Mouse (Mus musculus) liver, embryonic 14.5 days (tissue): ENCODE data around the gene Strn4. TPM values are rescaled to one million over a fixed set of nuclear protein-coding genes. Genes with fewer than 3 reads are reported as not detected.

Experiments used
- ATAC-seq: fragments of 200-750 bp; cut with Nextera tagmentation; 2 replicates; pipeline ENCODE4 v1.8.0; 2017; ENCODE audit warnings: moderate number of reproducible peaks, mild to moderate bottlenecking, moderate library complexity; ENCODE audit not compliant: insufficient read depth
- DNase-seq, 3 experiments: peaks; one replicate each; pipeline ENCODE4 v3.0.0-alpha.2; 2012 to 2013; ENCODE audit warnings: low read depth in 3 of 3, low spot score in 3 of 3
- H3K27ac ChIP-seq: fragments of 300-500 bp; sonication (generic); 2 replicates; pipeline ENCODE4 v1.5.1; 2014; ENCODE audit warnings: moderate library complexity, mild to moderate bottlenecking, control low read depth, inconsistent platforms
- H3K27me3 ChIP-seq: fragments of 300-500 bp; sonication (generic); 2 replicates; pipeline ENCODE4 v1.6.1; 2014; ENCODE audit warnings: mild to moderate bottlenecking, low read length, moderate library complexity; ENCODE audit not compliant: control insufficient read depth, insufficient read depth
- H3K36me3 ChIP-seq: fragments of 300-500 bp; sonication (generic); replicated peaks from 2 replicates; pipeline ENCODE4 v1.6.1; 2014; ENCODE audit warnings: low read depth; ENCODE audit not compliant: control insufficient read depth, insufficient read depth
- H3K4me1 ChIP-seq, 2 experiments: fragments of 200-500 bp in 1 of 2; fragments of 300-500 bp in 1 of 2; sonication (generic) in 1 of 2; replicated peaks; 2 replicates each; pipeline ENCODE4 v1.6.1; 2012 to 2014; ENCODE audit warnings: antibody characterized with exemption in 1 of 2, inconsistent platforms in 1 of 2, low read length in 1 of 2; ENCODE audit not compliant: control insufficient read depth in 2 of 2, insufficient read depth in 2 of 2
- H3K4me2 ChIP-seq: fragments of 300-500 bp; sonication (generic); 2 replicates; pipeline ENCODE4 v1.6.1; 2014; ENCODE audit warnings: low read depth, mild to moderate bottlenecking, control low read depth, moderate library complexity
- H3K4me3 ChIP-seq, 2 experiments: fragments of 200-500 bp in 1 of 2; fragments of 300-500 bp in 1 of 2; sonication (generic) in 1 of 2; 2 replicates each; pipeline ENCODE4 v1.5.1; 2012 to 2014; ENCODE audit warnings: low read depth in 2 of 2, low read length in 2 of 2, mild to moderate bottlenecking in 2 of 2, control low read depth in 1 of 2, inconsistent platforms in 1 of 2, moderate library complexity in 1 of 2; ENCODE audit not compliant: insufficient read depth in 1 of 2
- H3K9ac ChIP-seq: fragments of 300-500 bp; sonication (generic); replicated peaks from 2 replicates; pipeline ENCODE4 v1.6.1; 2014; ENCODE audit warnings: mild to moderate bottlenecking, control low read depth, moderate library complexity
- H3K9me3 ChIP-seq: fragments of 300-500 bp; sonication (generic); 2 replicates; pipeline ENCODE4 v1.6.1; 2016; ENCODE audit warnings: low read length, mixed read lengths; ENCODE audit not compliant: control insufficient read depth
- CTCF ChIP-seq: IDR thresholded peaks from 2 replicates; pipeline ENCODE4 v1.5.1; 2016; ENCODE audit warnings: antibody characterized with exemption, low read depth, control low read depth
- EP300 ChIP-seq: IDR thresholded peaks from 2 replicates; pipeline ENCODE4 v1.6.1; 2016; ENCODE audit warnings: antibody characterized with exemption, low read depth
- WGBS: fragments of 180-500 bp; shearing (Covaris S2); extraction: QIAGEN DNeasy Blood & Tissue Kit; methylation state at CpG from one replicate; pipeline ENCODE4 v1.1.7; 2014; ENCODE audit not compliant: insufficient replicate concordance; 5-methylcytosine and 5-hydroxymethylcytosine counted together
- polyA plus RNA-seq, 2 experiments: library from polyadenylated mRNA; depleted of rRNA in 1 of 2; stranded (reverse) in 1 of 2; unstranded in 1 of 2; fragments of >200 nt; fragmentation: Nextera tagmentation in 1 of 2; extraction: Ambion mirVana in 1 of 2; gene quantifications; 2 replicates each; pipeline versions ENCODE4 v1.2.1 to v1.2.3; 2012 to 2014

The Strn4 gene
- polyA plus RNA-seq, 2 experiments = 27.2 to 43.0 TPM

- ATAC-seq (no peak), DNase-seq (no peak)
- Histone ChIP-seq H3K9ac (peak overlapping the region; percentile 97), H3K4me2 (peak overlapping the region; percentile 99), H3K36me3 (no peaks in the 10 kb centered on the region; the same call in 1 of the 2 replicates), H3K4me1 (peaks cover 32 to 47% of the 10 kb centered on the region in 2 experiments), H3K4me3 (peak overlapping the region; percentile 97 to 100), H3K9me3 (no peaks in the 10 kb centered on the region), H3K27ac (no peak overlapping the region), H3K27me3 (no peaks in the 10 kb centered on the region)
- TF ChIP-seq EP300 = no peak
- TF ChIP-seq CTCF = no peak
- WGBS = 63% methylated on average over 3 of the region's 3 CpGs
These were observed 2.0 kb downstream of the Strn4 start for GRCm38 (mm10) chr7:16817693-16818092.

- ATAC-seq (peak; percentile 76), DNase-seq (peak in 2 of 3 experiments; percentile 38 to 41)
- Histone ChIP-seq H3K4me2 (peak overlapping the region; percentile 99), H3K9me3 (no peaks in the 10 kb centered on the region), H3K36me3 (peaks cover 13% of the 10 kb centered on the region), H3K9ac (peak overlapping the region; percentile 60), H3K4me3 (peak overlapping the region; percentile 26 to 30), H3K27me3 (no peaks in the 10 kb centered on the region), H3K4me1 (peaks cover 32 to 47% of the 10 kb centered on the region in 2 experiments), H3K27ac (peak overlapping the region; percentile 73)
- TF ChIP-seq CTCF (peak; percentile 12; the same call in 1 of the 2 replicates), EP300 (0 out of 2 replicates have a peak, but pooled peaks have one; percentile 31)
- 12% methylated on average over 5 of the region's 5 CpGs for WGBS
These were observed 4.1 kb downstream of the Strn4 start for GRCm38 (mm10) chr7:16819794-16820193.

GRCm38 (mm10) chr7:16820271-16820763 lies 4.6 kb downstream of the Strn4 start:
- H3K9ac ChIP-seq = peak overlapping the region; percentile 60
- DNase-seq = no peak
- peaks cover 18% of the 10 kb centered on the region for H3K36me3 ChIP-seq
- H3K4me2 ChIP-seq = peak overlapping the region; percentile 99
- H3K4me3 ChIP-seq = peak overlapping the region; percentile 5 to 30
- no peaks in the 10 kb centered on the region for H3K27me3 ChIP-seq
- ATAC-seq = no peak
- H3K9me3 ChIP-seq = no peaks in the 10 kb centered on the region
- no peak for TF ChIP-seq CTCF
- TF ChIP-seq EP300 = no peak
- H3K4me1 ChIP-seq = peaks cover 32 to 47% of the 10 kb centered on the region in 2 experiments
- WGBS = 23% methylated on average over 5 of the region's 5 CpGs
- H3K27ac ChIP-seq = peak overlapping the region; percentile 73

GRCm38 (mm10) chr7:16821091-16821490 lies 5.4 kb downstream of the Strn4 start:
- TF ChIP-seq CTCF (no peak), EP300 (no peak)
- peak overlapping the region; percentile 99; the same call in 1 of the 2 replicates for H3K4me2 ChIP-seq
- no peak overlapping the region for H3K4me3 ChIP-seq
- H3K27ac ChIP-seq = no peak overlapping the region
- DNase-seq (no peak), ATAC-seq (no peak)
- H3K9ac ChIP-seq = 0 out of 2 replicates have a peak overlapping the region, but pooled peaks have one; percentile 24
- H3K9me3 ChIP-seq = no peaks in the 10 kb centered on the region
- peaks cover 28 to 43% of the 10 kb centered on the region in 2 experiments for H3K4me1 ChIP-seq
- H3K27me3 ChIP-seq = no peaks in the 10 kb centered on the region
- WGBS = 50% methylated on average over 3 of the region's 3 CpGs
- peaks cover 18% of the 10 kb centered on the region for H3K36me3 ChIP-seq

- H3K4me3 ChIP-seq = no peak overlapping the region
- H3K27ac ChIP-seq = no peak overlapping the region
- 76% methylated on average over 4 of the region's 4 CpGs for WGBS
- TF ChIP-seq CTCF = no peak
- TF ChIP-seq EP300 = no peak
- H3K4me1 ChIP-seq = peaks cover 28 to 43% of the 10 kb centered on the region in 2 experiments
- peaks cover 22% of the 10 kb centered on the region for H3K36me3 ChIP-seq
- DNase-seq = no peak
- H3K9ac ChIP-seq = no peak overlapping the region
- H3K4me2 ChIP-seq = no peak overlapping the region
- H3K27me3 ChIP-seq = no peaks in the 10 kb centered on the region
- ATAC-seq = no peak
- no peaks in the 10 kb centered on the region for H3K9me3 ChIP-seq
These were observed 6.0 kb downstream of the Strn4 start for GRCm38 (mm10) chr7:16821669-16822101.
